ENCODE assay signal across 8 mouse cellular contexts in the genomic region with DNA sequence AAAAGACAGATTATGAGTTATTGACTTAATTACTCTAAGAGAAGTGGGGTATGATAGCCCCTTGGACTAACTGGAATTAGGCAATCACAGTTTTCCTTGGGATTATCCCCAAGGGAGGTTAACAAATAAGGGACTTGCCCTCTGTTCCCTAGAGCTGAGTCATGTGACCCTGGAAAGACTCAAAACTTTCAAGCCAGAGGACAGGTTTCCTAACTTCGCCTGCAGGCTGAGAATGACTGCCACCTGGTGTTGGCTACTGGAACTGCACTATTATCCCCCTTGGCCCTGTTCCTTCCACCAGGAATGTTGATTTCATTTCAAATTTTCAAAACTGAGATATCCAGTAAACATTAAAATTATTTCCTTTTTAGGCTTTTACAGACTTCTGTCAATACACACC.
A peak's percentile ranks its signal among the peaks of the same experiment; 100 is the strongest.
DNase-seq lines count a peak whose midpoint lies in the region; ATAC-seq lines count a peak whose summit lies in the region.

No protein-coding gene starts in this region.

- H3K4me1 ChIP-seq in neural tube, embryonic 15.5 days = peaks cover 3% of the 10 kb centered on the region; the same call in 1 of the 2 replicates
- 0 out of 2 replicates have a peak, but pooled peaks cover 2% of the 10 kb centered on the region for H3K4me1 ChIP-seq in forebrain, embryonic 12.5 days

- peak; percentile 76 for DNase-seq in neural tube, embryonic 10.5 days (ENCODE audit: extremely low spot score, low spot score)
- DNase-seq in brain, adult 2 months (ENCODE audit: low read depth, low spot score) = peak; percentile 69
- DNase-seq in heart, postnatal 14 days = peak; percentile 83 to 91
- DNase-seq in left cerebral cortex, postnatal 14 days (ENCODE audit: low spot score in 2 of 2) = peak; percentile 47 to 75
- peak; percentile 53 for DNase-seq in naive thymus-derived CD4-positive, alpha-beta T cell, adult 2 months (ENCODE audit: low read depth)
- DNase-seq in urinary bladder, postnatal 14 days (ENCODE audit: low spot score) = peak; percentile 79

- no peaks in the 10 kb centered on the region for H3K27me3 ChIP-seq in neural tube, embryonic 15.5 days (replicated peaks)
- H3K27me3 ChIP-seq in forebrain, embryonic 12.5 days = no peaks in the 10 kb centered on the region

- 0% methylated on average over 1 of the region's 1 CpGs for WGBS in neural tube, embryonic 15.5 days
- 4% methylated on average over 1 of the region's 1 CpGs for WGBS in forebrain, embryonic 12.5 days

- H3K27ac ChIP-seq in neural tube, embryonic 15.5 days (replicated peaks) = no peak overlapping the region
- H3K27ac ChIP-seq in forebrain, embryonic 12.5 days = no peak overlapping the region

- H3K36me3 ChIP-seq in neural tube, embryonic 15.5 days = no peaks in the 10 kb centered on the region
- H3K36me3 ChIP-seq in forebrain, embryonic 12.5 days (replicated peaks) = no peaks in the 10 kb centered on the region

- intact Hi-C loops in heart, postnatal 14 days (cut with DNase I) = loop anchor here (1.0 to 2.0 kb wide), 3 partner anchors 42 to 139 kb away; no protein-coding TSS in a partner anchor
- intact Hi-C loops in left cerebral cortex, postnatal 14 days (cut with DNase I) = loop anchor here (2.0 to 5.0 kb wide), 2 partner anchors 80 to 140 kb away; partner anchors contain the start of genes Col4a1 and Col4a2

- ATAC-seq in neural tube, embryonic 15.5 days (ENCODE audit: low FRiP score) = no peak
- ATAC-seq in forebrain, embryonic 12.5 days (ENCODE audit: low FRiP score) = 0 out of 2 replicates have a peak, but pooled peaks have one; percentile 23

- H3K4me3 ChIP-seq in neural tube, embryonic 15.5 days (replicated peaks) = no peak overlapping the region
- H3K4me3 ChIP-seq in forebrain, embryonic 12.5 days (replicated peaks) = no peak overlapping the region

- no peak overlapping the region for H3K9ac ChIP-seq in neural tube, embryonic 15.5 days (replicated peaks)
- no peak overlapping the region for H3K9ac ChIP-seq in forebrain, embryonic 12.5 days

- H3K9me3 ChIP-seq in neural tube, embryonic 15.5 days (replicated peaks) = no peaks in the 10 kb centered on the region
- H3K9me3 ChIP-seq in forebrain, embryonic 12.5 days = no peaks in the 10 kb centered on the region

- no peak overlapping the region for H3K4me2 ChIP-seq in neural tube, embryonic 15.5 days
- H3K4me2 ChIP-seq in forebrain, embryonic 12.5 days = no peak overlapping the region
